Mouse (Mus musculus): Measurements from ENCODE around the gene Clip2. TPM values are rescaled to one million over a fixed set of nuclear protein-coding genes. Genes with fewer than 3 reads are reported as not detected.

Clip2 gene
- total and polyA plus RNA-seq, 2 experiments from 2014 or later, result 13.1 to 153 TPM

- Histone ChIP-seq H3K9me3 (ENCODE audit: low read length) (no peaks in the 10 kb centered on the region), H3K27ac (ENCODE audit: low read depth, low read length) (no peak overlapping the region), H3K27me3 (ENCODE audit: insufficient read depth, low read length) (no peaks in the 10 kb centered on the region), H3K9ac (replicated peaks; ENCODE audit: low read length, poor library complexity, severe bottlenecking) (no peak overlapping the region), H3K4me2 (ENCODE audit: low read depth, low read length, poor library complexity, severe bottlenecking) (no peak overlapping the region), H3K4me1 (ENCODE audit: insufficient read depth, low read length) (peaks cover 15% of the 10 kb centered on the region; the same call in 1 of the 2 replicates), H3K36me3 (ENCODE audit: insufficient read depth, low read length) (no peaks in the 10 kb centered on the region), H3K4me3 (ENCODE audit: low read depth, low read length) (no peak overlapping the region)
- no peak for TF ChIP-seq CTCF (IDR thresholded peaks at IDR 0.05)
- ATAC-seq (ENCODE audit: low FRiP score) (no peak), DNase-seq (ENCODE audit: low spot score) (no peak)
- 86% methylated on average over 5 of the region's 5 CpGs for WGBS
These were observed 88.0 kb downstream of the Clip2 start for GRCm38 (mm10) chr5:134464225-134464624.

GRCm38 (mm10) chr5:134462731-134463130 lies 89.5 kb downstream of the Clip2 start:
- Histone ChIP-seq H3K9ac (replicated peaks; ENCODE audit: low read length, poor library complexity, severe bottlenecking) (no peak overlapping the region), H3K4me2 (ENCODE audit: low read depth, low read length, poor library complexity, severe bottlenecking) (no peak overlapping the region), H3K4me3 (ENCODE audit: low read depth, low read length) (no peak overlapping the region), H3K36me3 (ENCODE audit: insufficient read depth, low read length) (no peaks in the 10 kb centered on the region), H3K27ac (ENCODE audit: low read depth, low read length) (no peak overlapping the region), H3K4me1 (ENCODE audit: insufficient read depth, low read length) (peaks cover 9% of the 10 kb centered on the region; the same call in 1 of the 2 replicates), H3K27me3 (ENCODE audit: insufficient read depth, low read length) (no peaks in the 10 kb centered on the region), H3K9me3 (ENCODE audit: low read length) (no peaks in the 10 kb centered on the region)
- TF ChIP-seq CTCF (IDR thresholded peaks at IDR 0.05), result no peak
- WGBS, result 85% methylated on average over 8 of the region's 8 CpGs
- DNase-seq (ENCODE audit: low spot score) (no peak), ATAC-seq (ENCODE audit: low FRiP score) (no peak)

- Histone ChIP-seq H3K27me3 (ENCODE audit: insufficient read depth, low read length) (no peaks in the 10 kb centered on the region), H3K27ac (ENCODE audit: low read depth, low read length) (no peak overlapping the region), H3K36me3 (ENCODE audit: insufficient read depth, low read length) (no peaks in the 10 kb centered on the region), H3K4me1 (ENCODE audit: insufficient read depth, low read length) (peaks cover 9% of the 10 kb centered on the region; the same call in 1 of the 2 replicates), H3K9ac (replicated peaks; ENCODE audit: low read length, poor library complexity, severe bottlenecking) (no peak overlapping the region), H3K9me3 (ENCODE audit: low read length) (no peaks in the 10 kb centered on the region), H3K4me2 (ENCODE audit: low read depth, low read length, poor library complexity, severe bottlenecking) (no peak overlapping the region), H3K4me3 (ENCODE audit: low read depth, low read length) (no peak overlapping the region)
- no peak for TF ChIP-seq CTCF (IDR thresholded peaks at IDR 0.05)
- DNase-seq (ENCODE audit: low spot score), result no peak
- WGBS, result 89% methylated on average over 2 of the region's 2 CpGs
- ATAC-seq (ENCODE audit: low FRiP score), result no peak
These were observed 89.9 kb downstream of the Clip2 start for GRCm38 (mm10) chr5:134462316-134462715.

GRCm38 (mm10) chr5:134460546-134460945 lies 91.7 kb downstream of the Clip2 start:
- H3K9me3 ChIP-seq (ENCODE audit: low read length), result no peaks in the 10 kb centered on the region

GRCm38 (mm10) chr5:134459096-134459495 lies 93.1 kb downstream of the Clip2 start:
- Histone ChIP-seq H3K4me2 (ENCODE audit: low read depth, low read length, poor library complexity, severe bottlenecking) (no peak overlapping the region), H3K36me3 (ENCODE audit: insufficient read depth, low read length) (no peaks in the 10 kb centered on the region), H3K4me3 (ENCODE audit: low read depth, low read length) (no peak overlapping the region), H3K27ac (ENCODE audit: low read depth, low read length) (no peak overlapping the region), H3K27me3 (ENCODE audit: insufficient read depth, low read length) (no peaks in the 10 kb centered on the region), H3K9ac (replicated peaks; ENCODE audit: low read length, poor library complexity, severe bottlenecking) (no peak overlapping the region), H3K4me1 (ENCODE audit: insufficient read depth, low read length) (0 out of 2 replicates have a peak, but pooled peaks cover under 1% of the 10 kb centered on the region), H3K9me3 (ENCODE audit: low read length) (no peaks in the 10 kb centered on the region)
- ATAC-seq (ENCODE audit: low FRiP score) (no peak), DNase-seq (ENCODE audit: low spot score) (no peak)
- 91% methylated on average over 7 of the region's 7 CpGs for WGBS
- no peak for TF ChIP-seq CTCF (IDR thresholded peaks at IDR 0.05)

More at GRCm38 (mm10) chr5:134460546-134460945, 91.7 kb downstream of the Clip2 start:
- ATAC-seq (ENCODE audit: low FRiP score), result no peak
- H3K27ac ChIP-seq (ENCODE audit: low read depth, low read length), result no peak overlapping the region
- H3K4me2 ChIP-seq (ENCODE audit: low read depth, low read length, poor library complexity, severe bottlenecking), result no peak overlapping the region
- H3K9ac ChIP-seq (replicated peaks; ENCODE audit: low read length, poor library complexity, severe bottlenecking), result no peak overlapping the region
- H3K4me3 ChIP-seq (ENCODE audit: low read depth, low read length), result no peak overlapping the region
- no peaks in the 10 kb centered on the region for H3K36me3 ChIP-seq (ENCODE audit: insufficient read depth, low read length)
- 96% methylated on average over 4 of the region's 4 CpGs for WGBS
- no peak for TF ChIP-seq CTCF (IDR thresholded peaks at IDR 0.05)
- H3K4me1 ChIP-seq (ENCODE audit: insufficient read depth, low read length), result no peaks in the 10 kb centered on the region
- no peak for DNase-seq (ENCODE audit: low spot score)
- H3K27me3 ChIP-seq (ENCODE audit: insufficient read depth, low read length), result no peaks in the 10 kb centered on the region

- TF ChIP-seq CTCF (IDR thresholded peaks at IDR 0.05), result no peak
- H3K9ac ChIP-seq (replicated peaks; ENCODE audit: low read length, poor library complexity, severe bottlenecking), result no peak overlapping the region
- H3K27ac ChIP-seq (ENCODE audit: low read depth, low read length), result no peak overlapping the region
- 94% methylated on average over 3 of the region's 3 CpGs for WGBS
- no peaks in the 10 kb centered on the region for H3K36me3 ChIP-seq (ENCODE audit: insufficient read depth, low read length)
- DNase-seq (ENCODE audit: low spot score) (no peak), ATAC-seq (ENCODE audit: low FRiP score) (no peak)
- no peak overlapping the region for H3K4me2 ChIP-seq (ENCODE audit: low read depth, low read length, poor library complexity, severe bottlenecking)
- H3K9me3 ChIP-seq (ENCODE audit: low read length), result no peaks in the 10 kb centered on the region
- no peak overlapping the region for H3K4me3 ChIP-seq (ENCODE audit: low read depth, low read length)
- H3K27me3 ChIP-seq (ENCODE audit: insufficient read depth, low read length), result no peaks in the 10 kb centered on the region
- peaks cover 3% of the 10 kb centered on the region; the same call in 1 of the 2 replicates for H3K4me1 ChIP-seq (ENCODE audit: insufficient read depth, low read length)
These were observed 93.8 kb downstream of the Clip2 start for GRCm38 (mm10) chr5:134458416-134458815.

All from midbrain, postnatal 0 days (tissue).